ENCODE assay signal across 11 mouse cellular contexts in genomic region chr3:56955098-56955798, GRCm38 (mm10).
DNase-seq lines count a peak whose midpoint lies in the region; ATAC-seq lines count a peak whose summit lies in the region.
"Had no signal": no experiment of that assay in that cellular context is flagged by ENCODE, and none has a peak within 500 bp of the region (broad histone marks: within the 10 kb centered on the region; RNA-seq: fewer than 3 reads in every experiment).

No protein-coding gene starts in this region.

- H3K4me1 ChIP-seq in neural tube, embryonic 11.5 days (ENCODE audit: control insufficient read depth, insufficient read depth, low read length), result peaks cover 7% of the 10 kb centered on the region
- H3K4me1 ChIP-seq: heart, embryonic 15.5 days had no signal

- H3K4me2 ChIP-seq in neural tube, embryonic 11.5 days (ENCODE audit: low read depth), result no peak overlapping the region
- H3K4me2 ChIP-seq: heart, embryonic 15.5 days had no signal

- H3K27me3 ChIP-seq in neural tube, embryonic 11.5 days (ENCODE audit: control insufficient read depth, insufficient read depth, low read length), result no peaks in the 10 kb centered on the region
- H3K27me3 ChIP-seq: heart, embryonic 15.5 days had no signal

- no peak overlapping the region for H3K4me3 ChIP-seq in neural tube, embryonic 11.5 days (ENCODE audit: low read depth, low read length)
- H3K4me3 ChIP-seq: erythroblast, embryonic 14.5 days; heart, embryonic 15.5 days; left cerebral cortex, adult 2 months had no signal

- H3K36me3 ChIP-seq in neural tube, embryonic 11.5 days (ENCODE audit: control insufficient read depth, insufficient read depth, low read length), result no peaks in the 10 kb centered on the region
- H3K36me3 ChIP-seq: heart, embryonic 15.5 days had no signal

- WGBS in neural tube, embryonic 11.5 days, result 41% methylated on average over 7 of the region's 7 CpGs

- peak overlapping the region; percentile 21; the same call in 1 of the 2 replicates for H3K27ac ChIP-seq in neural tube, embryonic 11.5 days (ENCODE audit: low read depth, low read length)
- H3K27ac ChIP-seq: heart, embryonic 15.5 days; left cerebral cortex, adult 2 months had no signal

- ATAC-seq in neural tube, embryonic 11.5 days (ENCODE audit: insufficient read depth, low FRiP score, low TSS enrichment), result peak; percentile 79

- no peak overlapping the region for H3K9ac ChIP-seq in neural tube, embryonic 11.5 days (ENCODE audit: low read length)
- H3K9ac ChIP-seq: heart, embryonic 15.5 days had no signal

- no peaks in the 10 kb centered on the region for H3K9me3 ChIP-seq in neural tube, embryonic 11.5 days (ENCODE audit: control insufficient read depth, low read length)
- H3K9me3 ChIP-seq: heart, embryonic 15.5 days had no signal

- intact Hi-C loops in left cerebral cortex, postnatal 14 days (cut with DNase I), result no loop called here

- DNase-seq in neural tube, embryonic 11.5 days (ENCODE audit: low spot score), result peak; percentile 39
- DNase-seq in neural tube, embryonic 10.5 days (ENCODE audit: extremely low spot score, low spot score), result no peak
- DNase-seq in hindlimb bud, embryonic 11.5 days (ENCODE audit: extremely low spot score, low read depth, low spot score), result peak; percentile 18
- DNase-seq in mesoderm, embryonic 11.5 days (ENCODE audit: low read depth, low spot score), result peak; percentile 67
- no peak for DNase-seq in left cerebral cortex, postnatal 14 days (ENCODE audit: low spot score in 2 of 2)
- no peak for DNase-seq in adipocyte (ENCODE audit: low spot score)
- DNase-seq in cerebellum, adult 11 months, result no peak
- no peak for DNase-seq in cerebellum, postnatal 25 days

Comparison
In these comparisons a context has a peak if more than half of its experiments do, and no peak if none do; other contexts are left out.
1. DNase-seq: peak in neural tube, embryonic 11.5 days (single experiment), hindlimb bud, embryonic 11.5 days (single experiment) and mesoderm, embryonic 11.5 days (single experiment); none in neural tube, embryonic 10.5 days (single experiment), left cerebral cortex, postnatal 14 days (0 of 2), adipocyte (single experiment), cerebellum, adult 11 months (single experiment) and cerebellum, postnatal 25 days (0 of 2).